Mouse (Mus musculus) limb, embryonic 13.5 days (tissue): ENCODE measurements around the gene Krtap19-1. TPM values are rescaled to one million over a fixed set of nuclear protein-coding genes. Genes with fewer than 3 reads are reported as not detected.

ENCODE experiments used
- ATAC-seq: fragments of 200-750 bp; cut with Nextera tagmentation; 2 replicates; pipeline ENCODE4 v1.8.0; 2017; ENCODE audit warnings: low read depth, moderate number of reproducible peaks, moderate TSS enrichment; ENCODE audit not compliant: low FRiP score
- H3K27ac ChIP-seq: fragments of 300-500 bp; sonication (generic); 2 replicates; pipeline ENCODE4 v1.5.1; 2015; ENCODE audit warnings: inconsistent platforms, mild to moderate bottlenecking, moderate library complexity
- H3K27me3 ChIP-seq: fragments of 300-500 bp; sonication (generic); 2 replicates; pipeline ENCODE4 v1.6.1; 2015; ENCODE audit warnings: mild to moderate bottlenecking, inconsistent platforms
- H3K36me3 ChIP-seq: fragments of 300-500 bp; sonication (generic); 2 replicates; pipeline ENCODE4 v1.6.1; 2015; ENCODE audit warnings: inconsistent platforms, mild to moderate bottlenecking, moderate library complexity
- H3K4me1 ChIP-seq: fragments of 300-500 bp; sonication (generic); 2 replicates; pipeline ENCODE4 v1.6.1; 2015; ENCODE audit warnings: inconsistent platforms
- H3K4me2 ChIP-seq: fragments of 300-500 bp; sonication (generic); replicated peaks from 2 replicates; pipeline ENCODE4 v1.6.1; 2015; ENCODE audit warnings: inconsistent platforms, mild to moderate bottlenecking, moderate library complexity
- H3K4me3 ChIP-seq: fragments of 300-500 bp; sonication (generic); 2 replicates; pipeline ENCODE4 v1.5.1; 2015; ENCODE audit warnings: moderate library complexity, mild to moderate bottlenecking, inconsistent platforms
- H3K9ac ChIP-seq: fragments of 300-500 bp; sonication (generic); 2 replicates; pipeline ENCODE4 v1.6.1; 2015; ENCODE audit warnings: mild to moderate bottlenecking, inconsistent platforms
- H3K9me3 ChIP-seq: fragments of 300-500 bp; sonication (generic); 2 replicates; pipeline ENCODE4 v1.6.1; 2016; ENCODE audit warnings: inconsistent platforms
- WGBS: fragments of 180-500 bp; shearing (Covaris S2); methylation state at CpG from one replicate; pipeline ENCODE4 v1.1.7; 2015; 5-methylcytosine and 5-hydroxymethylcytosine counted together
- polyA plus RNA-seq: library from polyadenylated mRNA; unstranded; fragments of >200 nt; fragmentation: Nextera tagmentation; extraction: Ambion mirVana; gene quantifications from 2 replicates; pipeline ENCODE4 v1.2.1, GENCODE M21; 2015

Krtap19-1 gene
- not detected in 2 replicates for polyA plus RNA-seq

GRCm38 (mm10) chr16:88869311-88869710, at the start of gene Krtap19-1:
Krtap19-1 (minus strand) TSS chr16:88869411.
- no peaks in the 10 kb centered on the region for H3K9me3 ChIP-seq
- H3K36me3 ChIP-seq: no peaks in the 10 kb centered on the region
- no peak for ATAC-seq
- no peak within 1 kb of the TSS for H3K9ac ChIP-seq
- H3K27ac ChIP-seq: no peak within 1 kb of the TSS
- no peak within 1 kb of the TSS for H3K4me3 ChIP-seq
- 88% methylated on average over 6 of the region's 6 CpGs for WGBS
- no peaks in the 10 kb centered on the region for H3K27me3 ChIP-seq
- H3K4me1 ChIP-seq: no peaks in the 10 kb centered on the region
- H3K4me2 ChIP-seq: no peak within 1 kb of the TSS

- Histone ChIP-seq H3K4me2 (no peak within 1 kb of the TSS), H3K27ac (no peak within 1 kb of the TSS), H3K36me3 (no peaks in the 10 kb centered on the region), H3K9ac (no peak within 1 kb of the TSS), H3K9me3 (no peaks in the 10 kb centered on the region), H3K27me3 (no peaks in the 10 kb centered on the region), H3K4me1 (no peaks in the 10 kb centered on the region), H3K4me3 (no peak within 1 kb of the TSS)
- 93% methylated on average over 6 of the region's 6 CpGs for WGBS
- ATAC-seq: no peak
Measured at GRCm38 (mm10) chr16:88896357-88896756, 27.1 kb upstream of the Krtap19-1 start, which contains the start of gene Krtap19-5. Krtap19-5 (minus strand) TSS chr16:88896457.

GRCm38 (mm10) chr16:88886870-88887269, 17.7 kb upstream of the Krtap19-1 start:
- Histone ChIP-seq H3K36me3 (no peaks in the 10 kb centered on the region), H3K4me1 (no peaks in the 10 kb centered on the region), H3K4me2 (no peak overlapping the region), H3K4me3 (no peak overlapping the region), H3K9ac (no peak overlapping the region), H3K27me3 (no peaks in the 10 kb centered on the region), H3K27ac (no peak overlapping the region), H3K9me3 (no peaks in the 10 kb centered on the region)
- 85% methylated on average over 6 of the region's 6 CpGs for WGBS
- no peak for ATAC-seq

GRCm38 (mm10) chr16:88884989-88885388, 15.8 kb upstream of the Krtap19-1 start, which contains the start of gene Krtap19-4:
Krtap19-4 (minus strand) TSS chr16:88885089.
- Histone ChIP-seq H3K4me3 (no peak within 1 kb of the TSS), H3K4me2 (no peak within 1 kb of the TSS), H3K36me3 (no peaks in the 10 kb centered on the region), H3K4me1 (no peaks in the 10 kb centered on the region), H3K27me3 (no peaks in the 10 kb centered on the region), H3K27ac (no peak within 1 kb of the TSS), H3K9ac (no peak within 1 kb of the TSS), H3K9me3 (no peaks in the 10 kb centered on the region)
- ATAC-seq: no peak
- 87% methylated on average over 5 of the region's 5 CpGs for WGBS

- ATAC-seq: no peak
- no peaks in the 10 kb centered on the region for H3K9me3 ChIP-seq
- H3K4me3 ChIP-seq: no peak within 1 kb of the TSS
- WGBS: 92% methylated on average over 2 of the region's 2 CpGs
- H3K27me3 ChIP-seq: no peaks in the 10 kb centered on the region
- no peak within 1 kb of the TSS for H3K9ac ChIP-seq
- no peak within 1 kb of the TSS for H3K4me2 ChIP-seq
- H3K36me3 ChIP-seq: no peaks in the 10 kb centered on the region
- H3K27ac ChIP-seq: no peak within 1 kb of the TSS
- no peaks in the 10 kb centered on the region for H3K4me1 ChIP-seq
Measured at GRCm38 (mm10) chr16:88877938-88878337, 8.7 kb upstream of the Krtap19-1 start, which contains the start of gene Krtap19-3. Krtap19-3 (minus strand) TSS chr16:88878038.

GRCm38 (mm10) chr16:88874169-88874568, 5.0 kb upstream of the Krtap19-1 start, which contains the start of gene Krtap19-2:
Krtap19-2 (minus strand) TSS chr16:88874269.
- Histone ChIP-seq H3K9ac (no peak within 1 kb of the TSS), H3K9me3 (no peaks in the 10 kb centered on the region), H3K4me1 (no peaks in the 10 kb centered on the region), H3K36me3 (no peaks in the 10 kb centered on the region), H3K4me3 (no peak within 1 kb of the TSS), H3K27ac (no peak within 1 kb of the TSS), H3K4me2 (no peak within 1 kb of the TSS), H3K27me3 (no peaks in the 10 kb centered on the region)
- ATAC-seq: no peak
- WGBS: 94% methylated on average over 3 of the region's 3 CpGs

GRCm38 (mm10) chr16:88864887-88865407, 4.3 kb downstream of the Krtap19-1 start:
- Histone ChIP-seq H3K4me3 (no peak overlapping the region), H3K9me3 (no peaks in the 10 kb centered on the region), H3K27ac (no peak overlapping the region), H3K36me3 (no peaks in the 10 kb centered on the region), H3K4me1 (no peaks in the 10 kb centered on the region), H3K9ac (no peak overlapping the region), H3K4me2 (no peak overlapping the region), H3K27me3 (no peaks in the 10 kb centered on the region)
- ATAC-seq: no peak
- WGBS: 59% methylated on average over 4 of the region's 4 CpGs

GRCm38 (mm10) chr16:88851450-88851849, 17.8 kb downstream of the Krtap19-1 start:
- no peaks in the 10 kb centered on the region for H3K27me3 ChIP-seq
- H3K9me3 ChIP-seq: no peaks in the 10 kb centered on the region
- H3K4me3 ChIP-seq: no peak overlapping the region
- no peak overlapping the region for H3K27ac ChIP-seq
- H3K36me3 ChIP-seq: no peaks in the 10 kb centered on the region
- H3K4me1 ChIP-seq: no peaks in the 10 kb centered on the region
- 12% methylated on average over 5 of the region's 5 CpGs for WGBS
- H3K4me2 ChIP-seq: no peak overlapping the region
- ATAC-seq: no peak
- H3K9ac ChIP-seq: no peak overlapping the region

- no peak overlapping the region for H3K27ac ChIP-seq
- 77% methylated on average over 4 of the region's 4 CpGs for WGBS
- no peak overlapping the region for H3K4me2 ChIP-seq
- H3K27me3 ChIP-seq: no peaks in the 10 kb centered on the region
- no peaks in the 10 kb centered on the region for H3K36me3 ChIP-seq
- H3K4me3 ChIP-seq: no peak overlapping the region
- ATAC-seq: no peak
- H3K9me3 ChIP-seq: no peaks in the 10 kb centered on the region
- no peaks in the 10 kb centered on the region for H3K4me1 ChIP-seq
- no peak overlapping the region for H3K9ac ChIP-seq
Measured at GRCm38 (mm10) chr16:88848558-88848957, 20.7 kb downstream of the Krtap19-1 start.

- H3K27me3 ChIP-seq: no peaks in the 10 kb centered on the region
- H3K4me2 ChIP-seq: no peak overlapping the region
- no peak overlapping the region for H3K9ac ChIP-seq
- no peaks in the 10 kb centered on the region for H3K4me1 ChIP-seq
- H3K4me3 ChIP-seq: no peak overlapping the region
- ATAC-seq: no peak
- no peak overlapping the region for H3K27ac ChIP-seq
- no peaks in the 10 kb centered on the region for H3K9me3 ChIP-seq
- WGBS: 85% methylated on average over 1 of the region's 1 CpGs
- H3K36me3 ChIP-seq: no peaks in the 10 kb centered on the region
Measured at GRCm38 (mm10) chr16:88847363-88847762, 21.8 kb downstream of the Krtap19-1 start.

- Histone ChIP-seq H3K36me3 (no peaks in the 10 kb centered on the region), H3K9me3 (no peaks in the 10 kb centered on the region), H3K27ac (no peak overlapping the region), H3K27me3 (no peaks in the 10 kb centered on the region), H3K4me2 (no peak overlapping the region), H3K9ac (no peak overlapping the region), H3K4me1 (no peaks in the 10 kb centered on the region), H3K4me3 (no peak overlapping the region)
- 13% methylated on average over 3 of the region's 3 CpGs for WGBS
- ATAC-seq: no peak
Measured at GRCm38 (mm10) chr16:88826978-88827377, 42.2 kb downstream of the Krtap19-1 start.

GRCm38 (mm10) chr16:88826095-88826652, 43.0 kb downstream of the Krtap19-1 start, which contains the start of gene Krtap14:
Krtap14 (minus strand) TSS chr16:88826145.
- no peak within 1 kb of the TSS for H3K4me2 ChIP-seq
- H3K9me3 ChIP-seq: no peaks in the 10 kb centered on the region
- H3K4me1 ChIP-seq: no peaks in the 10 kb centered on the region
- H3K27me3 ChIP-seq: no peaks in the 10 kb centered on the region
- no peaks in the 10 kb centered on the region for H3K36me3 ChIP-seq
- H3K9ac ChIP-seq: no peak within 1 kb of the TSS
- 46% methylated on average over 9 of the region's 9 CpGs for WGBS
- H3K27ac ChIP-seq: no peak within 1 kb of the TSS
- H3K4me3 ChIP-seq: no peak within 1 kb of the TSS
- ATAC-seq: no peak

GRCm38 (mm10) chr16:88823736-88824135, 45.5 kb downstream of the Krtap19-1 start:
- no peaks in the 10 kb centered on the region for H3K4me1 ChIP-seq
- H3K36me3 ChIP-seq: no peaks in the 10 kb centered on the region
- no peak overlapping the region for H3K27ac ChIP-seq
- no peak overlapping the region for H3K4me3 ChIP-seq
- no peak for ATAC-seq
- H3K9ac ChIP-seq: no peak overlapping the region
- no peaks in the 10 kb centered on the region for H3K9me3 ChIP-seq
- 76% methylated on average over 3 of the region's 3 CpGs for WGBS
- no peak overlapping the region for H3K4me2 ChIP-seq
- no peaks in the 10 kb centered on the region for H3K27me3 ChIP-seq
